Mouse (Mus musculus): ENCODE data around the gene Scgb1c1. TPM values are rescaled to one million over a fixed set of nuclear protein-coding genes. Genes with fewer than 3 reads are reported as not detected.
A peak's percentile ranks its signal among the peaks of the same experiment; 100 is the strongest.

Scgb1c1 gene
- total and polyA plus RNA-seq, 3 experiments, result not detected

DNA sequence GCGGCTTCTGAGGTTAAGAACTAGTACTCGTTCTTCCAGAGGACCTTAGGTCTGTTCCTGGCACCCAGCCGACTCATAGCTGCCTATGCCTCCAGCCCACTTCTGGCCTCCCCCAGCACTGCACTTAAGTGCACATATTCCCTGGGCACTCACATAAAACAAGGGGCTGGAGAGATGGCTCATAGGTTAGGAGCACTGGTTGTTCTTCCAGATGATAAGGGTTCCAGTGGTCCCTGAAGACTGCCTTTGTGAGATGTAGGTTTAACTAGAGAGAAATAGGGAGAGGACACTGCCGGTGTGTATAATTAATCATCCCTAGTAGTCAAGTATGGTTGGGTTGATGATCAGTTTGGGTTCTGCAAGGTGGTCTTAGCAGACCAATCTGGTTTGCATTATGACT is 22.6 kb upstream of the Scgb1c1 start:
- H3K36me3 ChIP-seq (replicated peaks in 1 of 2; ENCODE audit: control insufficient read depth in 1 of 2, insufficient read depth in 1 of 2, low read length in 1 of 2), result no peaks in the 10 kb centered on the region
- H3K4me2 ChIP-seq (ENCODE audit: insufficient read depth, low read depth, poor library complexity, severe bottlenecking), result no peak overlapping the region
- DNase-seq (ENCODE audit: extremely low read depth), result no peak
- H3K27me3 ChIP-seq (replicated peaks), result peaks cover 85% of the 10 kb centered on the region
- in situ Hi-C loops (cut with MboI; ENCODE audit: low pct_ligation_motif_present, low pct_unique_long_range_greater_than_20kb, low sequenced_read_pairs), result no loop called here
- H3K27ac ChIP-seq (ENCODE audit: insufficient read depth, low read depth), result no peak overlapping the region
- no peaks in the 10 kb centered on the region for H3K9me3 ChIP-seq (replicated peaks; ENCODE audit: low read length)
- H3K4me1 ChIP-seq (ENCODE audit: control insufficient read depth in 1 of 2, insufficient read depth in 2 of 2), result no peaks in the 10 kb centered on the region
- TF ChIP-seq GABPA (IDR thresholded peaks at IDR 0.05; ENCODE audit: insufficient replicate concordance, low read depth, low read length) (no peak), ETS1 (conservative IDR thresholded peaks at IDR 0.05; ENCODE audit: low read depth, low read length) (no peak), SMC3 (IDR thresholded peaks at IDR 0.05; ENCODE audit: low read depth, low read length) (no peak), RAD21 (IDR thresholded peaks at IDR 0.05; ENCODE audit: low read depth, low read length) (no peak), CHD1 (IDR thresholded peaks at IDR 0.05; ENCODE audit: low read depth, low read length) (no peak), POLR2A (IDR thresholded peaks at IDR 0.05; ENCODE audit: low read depth, low read length) (no peak), ZNF384 (IDR thresholded peaks at IDR 0.05; ENCODE audit: low read depth, low read length) (no peak), KAT2A (IDR thresholded peaks at IDR 0.05; ENCODE audit: insufficient replicate concordance, low read length) (no peak), USF1 (IDR thresholded peaks at IDR 0.05; ENCODE audit: low read depth, low read length) (no peak), HCFC1 (IDR thresholded peaks at IDR 0.05; ENCODE audit: low read depth, low read length) (no peak)
- H3K9ac ChIP-seq (ENCODE audit: insufficient read depth, low read depth), result no peak overlapping the region
- no peaks in the 10 kb centered on the region for H3K79me2 ChIP-seq (replicated peaks; ENCODE audit: control insufficient read depth, extremely low read depth, insufficient read depth, poor library complexity, severe bottlenecking)
- dilution Hi-C loops (cut with MboI; ENCODE audit: extremely low pct_ligation_motif_present, extremely low pct_unique_long_range_greater_than_20kb, low sequenced_read_pairs), result no loop called here
- no peak overlapping the region for H3K4me3 ChIP-seq (replicated peaks in 1 of 3; ENCODE audit: low read depth in 2 of 3, low read length in 2 of 3, poor library complexity in 1 of 3)

DNA sequence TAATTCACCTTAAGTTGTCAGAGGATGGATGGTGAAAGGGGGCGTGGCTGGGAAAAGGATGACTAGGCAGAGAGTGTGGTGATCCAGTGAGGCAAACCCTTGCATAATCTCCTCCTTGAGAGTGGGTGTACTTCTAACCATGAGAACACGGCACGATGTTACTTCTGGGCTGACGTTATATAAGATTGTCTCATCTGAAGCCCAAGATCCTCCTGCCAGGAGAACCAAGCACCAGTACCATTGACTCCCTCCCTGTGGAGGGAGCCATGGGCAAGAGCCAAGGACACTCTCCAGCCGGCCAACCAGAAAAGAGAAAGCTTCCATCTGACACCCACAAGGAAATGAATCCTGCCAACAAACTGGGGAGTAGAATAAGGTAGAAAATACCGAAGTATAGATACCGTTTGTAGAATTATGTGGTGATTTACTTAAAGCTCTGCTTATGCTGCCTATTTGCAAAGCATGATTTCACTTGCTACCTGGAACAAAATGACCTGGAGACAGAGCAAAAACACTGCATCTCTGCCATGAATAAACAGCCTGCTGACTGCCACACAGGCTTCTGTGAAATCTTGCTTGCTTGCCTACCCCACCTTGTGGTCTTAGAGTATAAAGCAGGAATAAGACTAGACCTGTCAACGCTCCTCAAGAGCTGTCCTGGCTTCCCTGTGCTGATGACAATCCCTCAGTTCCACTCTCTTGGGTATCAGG is 17.0 kb upstream of the Scgb1c1 start:
- Histone ChIP-seq H3K79me2 (replicated peaks; ENCODE audit: control insufficient read depth, extremely low read depth, insufficient read depth, poor library complexity, severe bottlenecking) (no peaks in the 10 kb centered on the region), H3K4me2 (ENCODE audit: insufficient read depth, low read depth, poor library complexity, severe bottlenecking) (peak overlapping the region; percentile 58; the same call in 1 of the 2 replicates), H3K27ac (ENCODE audit: insufficient read depth, low read depth) (no peak overlapping the region), H3K9me3 (replicated peaks; ENCODE audit: low read length) (no peaks in the 10 kb centered on the region), H3K27me3 (replicated peaks) (peaks cover 77% of the 10 kb centered on the region), H3K4me1 (ENCODE audit: control insufficient read depth in 1 of 2, insufficient read depth in 2 of 2) (no peaks in the 10 kb centered on the region; a peak in 1 of 4 replicates), H3K36me3 (replicated peaks in 1 of 2; ENCODE audit: control insufficient read depth in 1 of 2, insufficient read depth in 1 of 2, low read length in 1 of 2) (no peaks in the 10 kb centered on the region), H3K4me3 (replicated peaks in 1 of 3; ENCODE audit: low read depth in 2 of 3, low read length in 2 of 3, poor library complexity in 1 of 3) (peak overlapping the region in 1 of 3 experiments; percentile 11), H3K9ac (ENCODE audit: insufficient read depth, low read depth) (no peak overlapping the region)
- in situ Hi-C loops (cut with MboI; ENCODE audit: low pct_ligation_motif_present, low pct_unique_long_range_greater_than_20kb, low sequenced_read_pairs) (loop anchor here (25.0 kb wide), 1 partner anchor 741 kb away; the partner anchor contains the start of genes Caly and Prap1), dilution Hi-C loops (cut with MboI; ENCODE audit: extremely low pct_ligation_motif_present, extremely low pct_unique_long_range_greater_than_20kb, low sequenced_read_pairs) (no loop called here)
- TF ChIP-seq SMC3 (IDR thresholded peaks at IDR 0.05; ENCODE audit: low read depth, low read length), result peak; percentile 59
- peak in 1 of 2 experiments; percentile 74; a peak in 2 of 4 replicates for TF ChIP-seq CTCF (conservative IDR thresholded peaks at IDR 0.05 in 1 of 2, IDR thresholded peaks at IDR 0.05 in 1 of 2; ENCODE audit: low read depth in 2 of 2, low read length in 2 of 2)
- no peak for TF ChIP-seq HCFC1 (IDR thresholded peaks at IDR 0.05; ENCODE audit: low read depth, low read length)
- TF ChIP-seq ZKSCAN1 (IDR thresholded peaks at IDR 0.05; ENCODE audit: borderline replicate concordance, low read depth, low read length), result no peak
- no peak for TF ChIP-seq EP300 (IDR thresholded peaks at IDR 0.05; ENCODE audit: low read length)
- TF ChIP-seq MAFK (IDR thresholded peaks at IDR 0.05; ENCODE audit: insufficient replicate concordance, low read length), result 0 out of 2 replicates have a peak, but pooled peaks have one; percentile 8
- TF ChIP-seq IRF4 (IDR thresholded peaks at IDR 0.05; ENCODE audit: low read depth, low read length), result no peak
- no peak for TF ChIP-seq MYC (IDR thresholded peaks at IDR 0.05; ENCODE audit: low read depth, low read length)
- TF ChIP-seq JUND (conservative IDR thresholded peaks at IDR 0.05; ENCODE audit: low read depth, low read length), result no peak
- TF ChIP-seq RCOR1 (conservative IDR thresholded peaks at IDR 0.05; ENCODE audit: low read depth, low read length), result no peak
- TF ChIP-seq SIN3A (IDR thresholded peaks at IDR 0.05; ENCODE audit: low read length), result 0 out of 2 replicates have a peak, but pooled peaks have one; percentile 23
- no peak for TF ChIP-seq TCF12 (IDR thresholded peaks at IDR 0.05; ENCODE audit: low read depth, low read length)
- TF ChIP-seq ZNF384 (IDR thresholded peaks at IDR 0.05; ENCODE audit: low read depth, low read length), result no peak
- TF ChIP-seq RAD21 (IDR thresholded peaks at IDR 0.05; ENCODE audit: low read depth, low read length), result peak; percentile 65
- no peak for TF ChIP-seq MAZ (IDR thresholded peaks at IDR 0.05; ENCODE audit: low read depth, low read length)
- TF ChIP-seq ETS1 (conservative IDR thresholded peaks at IDR 0.05; ENCODE audit: low read depth, low read length), result no peak
- TF ChIP-seq ZC3H11A (IDR thresholded peaks at IDR 0.05; ENCODE audit: low read depth, low read length), result no peak
- no peak for TF ChIP-seq JUN (IDR thresholded peaks at IDR 0.05; ENCODE audit: insufficient read depth, low read depth, low read length)
- TF ChIP-seq ELF1 (IDR thresholded peaks at IDR 0.05; ENCODE audit: low read depth, low read length), result 0 out of 2 replicates have a peak, but pooled peaks have one; percentile 16
- no peak for TF ChIP-seq GABPA (IDR thresholded peaks at IDR 0.05; ENCODE audit: insufficient replicate concordance, low read depth, low read length)
- TF ChIP-seq MXI1 (IDR thresholded peaks at IDR 0.05; ENCODE audit: low read depth, low read length), result 0 out of 2 replicates have a peak, but pooled peaks have one; percentile 28
- DNase-seq (ENCODE audit: extremely low read depth), result peak; percentile 19
